ENCODE assay signal across 15 mouse cellular contexts in genomic region chr12:72704068-72704467, GRCm38 (mm10). TPM values are rescaled to one million over a fixed set of nuclear protein-coding genes. Genes with fewer than 3 reads are reported as not detected.
"Had no signal": no experiment of that assay in that cellular context is flagged by ENCODE, and none has a peak within 500 bp of the region (broad histone marks: within the 10 kb centered on the region; RNA-seq: fewer than 3 reads in every experiment).

No protein-coding gene starts in this region.

- DNase-seq: lung, adult 18-20 months; lung, postnatal 14 days; lung, postnatal 36 days; right cerebral cortex, postnatal 25 days; right cerebral cortex, postnatal 4 days; spleen, adult 18-20 months; thymus, adult 18-20 months; thymus, postnatal 14 days; thymus, postnatal 36 days had no signal

- ATAC-seq: lung, postnatal 0 days; midbrain, embryonic 13.5 days; midbrain, embryonic 15.5 days had no signal

RNA-seq across cellular contexts. Expression of gene Gm4756, which starts 54.6 kb away (rescaled TPM):
- total RNA-seq: midbrain, postnatal 0 days; monocyte, adult 5-6 weeks; neutrophil, adult 5-6 weeks had no signal
